Mouse (Mus musculus): ENCODE measurements at regions not wholly inside any gene's neighbourhood (a gene's known extent, or its start where the extent isn't known, plus 50 kb on each side); places are given as distances from the start of the nearest gene placed in this dataset.
A peak's percentile ranks its signal among the peaks of the same experiment; 100 is the strongest.

DNA sequence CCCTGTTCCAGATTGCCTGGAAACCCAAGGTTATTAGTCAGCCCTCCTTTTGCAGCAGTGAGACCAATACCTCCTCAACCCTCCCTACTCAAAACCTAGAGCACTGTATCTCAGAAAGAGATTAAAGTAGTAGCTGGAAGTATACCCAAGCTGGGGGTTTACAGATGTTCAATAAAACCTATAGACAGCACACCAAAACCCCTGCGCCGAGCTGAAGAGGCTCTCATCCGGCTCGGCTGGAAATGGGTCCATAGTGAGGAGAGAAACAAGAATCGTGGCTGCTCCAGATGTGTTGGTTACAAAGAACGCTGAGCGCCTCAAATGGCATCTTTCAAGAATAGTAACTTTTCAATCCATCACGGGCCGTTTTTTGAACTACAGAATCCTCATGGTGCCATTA is 273.7 kb downstream of the Rwdd3 start:
- DNase-seq, result no peak

DNA sequence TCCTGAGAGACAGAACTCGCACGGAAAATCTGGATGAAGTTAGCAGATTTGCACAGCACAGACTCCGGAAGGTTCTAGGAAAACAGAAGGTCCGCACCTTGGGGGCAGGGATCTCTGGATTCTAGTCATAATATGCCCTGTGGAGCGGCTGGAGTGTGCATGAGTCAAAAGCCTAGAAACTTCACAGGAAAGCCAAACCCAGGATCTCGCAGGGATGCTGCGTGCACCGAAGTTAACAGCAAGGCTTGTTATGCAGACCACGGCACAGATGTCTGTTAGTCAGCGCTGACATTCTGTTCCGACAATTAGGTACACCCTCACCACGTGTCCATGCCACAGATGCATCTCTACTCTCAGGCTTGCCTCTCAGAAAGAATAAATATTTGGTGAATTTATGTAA is 274.3 kb downstream of the Rwdd3 start:
- DNase-seq, result peak; percentile 68

DNA sequence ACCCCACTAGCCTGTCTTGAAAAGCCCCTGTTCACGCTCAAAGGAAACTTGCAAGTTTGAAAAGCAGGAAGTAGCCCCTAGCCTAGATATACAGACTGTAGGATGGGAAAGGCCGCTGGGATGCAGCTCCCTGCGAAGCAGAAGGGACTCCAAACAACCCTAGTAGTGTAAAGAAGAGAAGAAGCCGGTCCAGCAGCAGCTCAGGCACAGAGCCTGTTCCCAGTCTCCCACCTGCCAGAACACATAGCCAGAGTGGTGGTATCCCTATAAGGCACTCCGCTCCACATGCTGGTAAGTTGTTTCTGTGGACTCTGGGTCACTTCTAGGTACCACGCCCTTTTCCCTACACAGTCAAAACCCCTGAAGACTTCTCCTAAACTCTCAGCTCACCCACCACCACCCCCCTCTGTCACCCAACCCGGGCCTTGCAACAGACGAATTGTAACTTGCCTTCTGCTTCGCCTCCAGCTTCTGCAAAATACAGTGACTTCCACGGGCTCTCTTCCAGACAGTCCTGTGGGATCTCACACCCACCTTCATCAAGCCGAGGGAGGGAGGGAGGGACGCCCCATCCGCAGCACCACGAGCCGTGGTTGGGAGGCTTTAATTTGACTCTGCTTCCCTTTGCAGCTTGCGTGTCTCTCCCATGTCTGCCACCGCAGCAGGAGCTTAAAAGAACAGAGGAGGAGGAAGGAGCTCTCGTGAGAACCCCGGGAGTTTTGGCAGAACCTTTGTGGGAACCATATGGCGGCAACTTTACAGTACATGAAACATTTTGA is 285.2 kb downstream of the Rwdd3 start:
- DNase-seq, result peak; percentile 70

DNA sequence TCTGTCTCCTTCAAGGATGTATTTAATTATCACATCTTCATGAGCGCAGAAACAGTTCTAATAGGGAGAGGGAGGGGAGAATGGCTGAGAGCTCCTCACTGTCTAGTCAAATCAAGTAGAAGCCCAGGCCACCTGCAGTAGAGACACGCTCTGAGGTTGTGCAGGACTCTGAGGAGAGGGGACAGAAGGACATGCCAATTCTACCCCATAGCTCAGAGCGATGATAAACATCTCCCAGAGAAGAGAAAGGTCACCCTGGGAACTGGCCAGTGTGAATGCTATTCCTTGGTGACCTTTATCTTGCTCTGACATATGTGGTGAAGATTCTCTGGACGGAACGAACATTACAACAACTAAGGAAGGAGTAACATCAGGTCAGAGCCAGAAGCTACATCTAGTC is 286.1 kb downstream of the Rwdd3 start:
- DNase-seq, result no peak

DNA sequence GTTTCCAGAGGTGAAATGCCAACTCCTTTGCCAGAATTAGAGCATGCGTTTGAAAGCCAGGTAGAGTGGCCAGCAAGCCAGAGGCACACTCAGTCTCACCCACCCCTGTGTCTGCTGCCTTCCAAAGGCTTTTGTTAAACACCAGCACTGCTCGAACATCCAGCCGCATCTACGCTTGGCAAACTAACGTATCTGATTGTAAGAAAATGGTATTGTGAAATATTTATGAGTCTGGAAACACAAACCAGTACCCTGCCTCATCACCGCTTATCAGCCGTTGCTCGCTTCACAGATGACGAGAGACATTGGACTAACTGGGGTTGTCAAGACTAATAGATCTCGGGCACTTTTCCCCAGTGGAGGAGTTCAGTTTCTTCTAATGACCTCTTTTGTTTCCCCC is 287.3 kb downstream of the Rwdd3 start:
- no peak for DNase-seq

DNA sequence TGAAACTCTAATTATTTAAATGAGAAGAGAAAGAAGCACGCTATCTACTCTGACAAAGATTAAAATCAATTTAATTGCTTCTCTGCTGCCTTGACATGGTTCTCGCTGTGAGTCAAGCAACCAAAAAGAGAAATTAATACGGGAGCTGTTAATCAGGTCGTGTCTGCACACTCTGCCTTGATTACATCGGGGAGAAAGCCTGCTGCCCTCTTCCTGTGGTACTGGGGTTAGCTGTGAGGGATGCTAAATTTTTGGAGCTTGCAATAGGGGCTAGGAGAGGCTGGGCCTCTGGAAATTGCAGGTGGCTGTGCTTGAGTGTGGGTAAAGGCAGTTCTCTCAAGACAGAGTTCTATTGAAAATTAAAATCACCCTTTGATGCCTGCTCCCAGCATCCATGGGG is 287.8 kb downstream of the Rwdd3 start:
- no peak for DNase-seq

DNA sequence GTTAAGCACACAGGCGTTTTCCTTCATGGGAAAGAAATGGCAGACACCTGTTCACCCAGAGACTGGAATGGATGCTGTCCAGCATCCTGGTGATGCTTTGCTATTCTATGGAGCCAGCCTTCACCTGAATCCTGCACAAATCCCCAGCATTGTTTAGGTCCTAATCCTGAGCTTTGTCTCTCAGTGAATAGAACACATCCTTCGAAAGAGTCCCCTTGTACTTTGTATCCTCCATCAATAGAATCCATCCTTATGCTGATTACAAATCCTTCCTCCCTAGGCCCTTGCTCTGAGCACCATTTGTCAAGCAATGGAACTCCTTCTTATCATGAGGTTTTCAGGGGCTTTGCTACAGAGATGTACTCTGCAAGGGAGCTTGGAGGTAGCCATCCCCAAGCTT is 292.1 kb downstream of the Rwdd3 start:
- no peak for DNase-seq

DNA sequence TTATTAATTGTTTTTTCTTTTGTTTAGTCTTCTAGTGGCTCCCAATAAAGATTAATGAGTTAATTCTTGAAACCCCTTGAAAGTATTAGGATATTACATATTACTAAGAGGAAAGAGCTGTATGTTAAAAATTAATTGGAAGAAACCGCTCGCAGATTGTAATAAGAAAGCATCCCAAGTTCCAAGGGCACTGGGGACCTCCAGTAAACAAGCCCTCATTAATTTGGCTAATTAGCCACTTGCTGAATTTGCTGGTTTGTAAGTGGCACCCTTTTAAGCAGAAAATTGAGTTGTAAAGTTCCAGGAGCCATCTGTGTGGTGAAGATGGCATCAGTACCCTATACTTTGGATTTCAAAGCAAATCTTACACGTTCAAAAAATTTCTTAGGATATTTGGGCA is 295.8 kb downstream of the Rwdd3 start:
- no peak for DNase-seq

DNA sequence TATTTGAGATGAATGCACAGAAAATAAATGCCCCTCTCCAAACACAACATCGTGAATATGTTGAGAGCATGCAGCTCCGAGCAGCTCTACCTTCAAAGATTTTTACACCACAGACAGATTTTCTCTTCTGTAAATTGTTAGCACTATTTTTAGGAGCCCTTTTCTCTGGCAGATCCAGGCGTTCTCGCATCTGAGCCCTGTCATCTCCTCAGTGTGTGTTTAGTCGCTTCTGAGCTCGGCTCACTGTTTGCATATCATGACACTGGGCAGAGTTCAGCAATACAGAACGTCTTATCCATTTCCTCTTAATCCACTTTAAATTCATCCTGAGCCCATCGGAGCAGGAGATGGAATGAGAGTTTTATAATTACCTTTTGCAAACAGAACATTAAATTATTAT is 306.5 kb downstream of the Rwdd3 start:
- DNase-seq, result peak; percentile 16

DNA sequence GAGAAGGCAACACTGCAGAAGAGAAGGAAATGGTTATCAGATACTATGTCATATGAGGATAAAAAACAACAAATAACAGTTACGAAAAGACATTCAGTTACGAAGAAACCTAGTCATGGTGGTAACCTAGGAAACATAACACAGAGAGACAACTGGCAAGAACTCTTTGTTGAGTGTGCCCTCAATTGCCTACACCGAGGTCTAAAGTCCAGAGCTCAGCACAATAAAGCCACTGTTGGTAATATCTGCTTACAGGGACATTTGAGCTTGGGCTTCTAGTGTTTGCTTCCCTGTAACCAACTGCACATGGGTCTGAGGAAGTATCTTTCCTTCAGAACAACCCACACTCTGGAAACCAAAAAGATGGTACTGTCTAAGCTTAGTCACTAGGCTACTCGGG is 309.9 kb downstream of the Rwdd3 start:
- no peak for DNase-seq

DNA sequence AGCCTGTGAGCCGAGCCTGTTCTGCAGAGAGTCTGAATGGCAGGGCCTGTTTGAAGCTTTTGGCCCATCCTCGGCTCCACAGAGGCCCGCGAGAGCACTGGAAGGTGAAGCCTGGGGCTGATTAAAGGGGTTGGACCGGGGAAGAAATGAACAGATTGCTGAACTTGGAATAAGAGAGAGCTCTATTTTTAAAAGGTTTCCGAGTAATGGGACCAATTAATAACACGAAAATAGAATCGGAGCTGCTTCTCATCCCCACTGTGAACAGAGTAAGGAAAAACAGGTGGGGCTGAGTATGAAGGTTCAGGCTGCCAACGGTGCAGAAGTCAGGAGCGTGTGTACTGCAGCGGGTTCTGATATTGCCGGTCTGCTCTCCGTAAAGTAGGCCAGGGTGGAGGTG is 313.2 kb downstream of the Rwdd3 start:
- peak; percentile 12 for DNase-seq

DNA sequence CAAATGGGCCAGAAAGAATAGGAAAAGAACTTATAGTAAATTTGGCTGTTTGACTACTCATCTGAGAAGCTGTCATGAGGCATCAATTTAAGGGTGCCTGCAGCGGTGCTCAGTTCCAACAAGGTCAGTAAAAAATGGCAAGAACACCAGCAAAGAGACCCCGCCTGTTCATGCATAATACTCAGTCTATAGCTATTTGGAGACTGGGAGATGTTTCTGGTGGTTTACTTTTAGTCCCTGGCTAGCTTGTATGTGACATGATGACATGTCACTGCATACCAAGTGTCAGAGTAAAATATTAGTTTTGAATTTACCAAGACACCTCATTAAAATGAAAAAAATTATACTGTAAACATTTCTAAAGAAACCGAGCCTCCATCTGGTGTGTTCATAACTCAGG is 317.2 kb downstream of the Rwdd3 start:
- DNase-seq, result no peak

DNA sequence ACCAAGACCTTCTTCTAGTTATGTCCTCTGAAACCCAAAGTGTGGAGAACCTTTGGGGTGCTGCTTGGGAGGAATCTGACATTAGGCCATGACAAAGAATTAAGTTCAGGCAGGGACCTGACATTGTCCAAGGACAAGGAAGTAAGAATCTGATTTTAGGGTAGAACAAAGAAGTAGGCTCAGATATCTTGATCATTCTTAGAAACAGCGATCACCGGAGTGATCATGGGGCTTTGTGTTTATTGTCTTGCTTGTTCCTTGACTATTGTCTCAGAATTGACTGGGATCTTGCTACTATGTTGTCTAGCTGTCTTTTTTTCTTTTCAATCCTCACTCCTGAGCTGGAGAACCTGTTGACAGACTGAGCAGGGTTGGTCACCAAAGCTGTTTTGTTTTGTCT is 327.9 kb downstream of the Rwdd3 start:
- no peak for DNase-seq

DNA sequence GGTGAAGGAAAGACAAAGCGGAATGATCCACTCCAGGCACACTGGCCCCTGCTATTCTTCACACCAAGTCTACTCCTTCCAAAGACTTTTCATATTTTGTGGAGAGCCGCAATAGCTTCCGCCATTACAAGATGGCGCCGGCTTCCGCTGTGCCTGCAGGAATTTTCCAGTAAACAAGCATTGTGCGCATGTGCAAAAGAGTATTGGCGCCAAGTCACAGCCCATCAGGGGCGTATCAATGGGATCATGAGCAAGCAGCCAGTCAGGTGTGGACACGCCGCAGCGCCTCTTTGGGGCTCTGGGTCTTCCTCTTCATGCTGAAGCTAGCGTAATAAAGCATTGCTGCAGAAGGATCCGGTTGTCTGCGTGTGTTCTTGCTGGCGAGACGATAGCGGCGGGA is 348.0 kb downstream of the Rwdd3 start:
- no peak for DNase-seq

DNA sequence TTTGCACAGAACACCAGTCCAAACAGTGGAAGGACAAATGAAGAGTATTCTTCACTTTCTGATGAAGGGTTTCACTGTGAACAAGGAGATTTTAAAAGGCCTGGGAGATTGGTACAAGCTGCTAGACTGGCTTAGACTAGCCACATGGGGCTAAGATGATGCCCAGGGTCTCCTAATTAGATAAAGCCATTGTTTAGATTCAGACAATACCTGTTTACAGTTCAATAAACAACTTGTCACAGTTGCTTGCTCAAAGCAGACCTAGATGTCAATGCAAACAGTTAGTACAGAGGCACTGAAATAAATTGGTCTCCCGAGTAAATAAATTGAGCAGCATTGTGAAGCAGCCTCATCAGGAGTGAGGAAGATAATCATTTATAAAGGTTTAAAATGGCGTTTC is 359.6 kb downstream of the Rwdd3 start:
- no peak for DNase-seq

DNA sequence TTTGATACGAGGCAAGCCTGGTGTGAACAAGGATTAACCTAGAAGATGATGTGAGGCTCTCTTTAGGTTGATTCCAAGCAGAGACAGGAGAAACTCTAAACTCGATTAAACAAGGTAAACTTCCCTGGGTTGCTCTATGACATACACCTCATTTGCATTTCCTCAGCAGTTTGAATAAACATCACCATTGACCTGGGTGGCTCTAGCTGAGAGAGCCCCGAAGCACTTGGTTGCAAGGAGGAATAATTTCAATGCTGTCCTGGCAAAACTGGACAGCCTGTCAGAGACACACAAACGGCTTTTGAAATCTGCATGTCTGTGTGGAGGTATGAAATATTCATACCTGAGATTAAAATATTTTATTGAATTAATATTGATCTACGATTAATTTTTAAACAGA is 361.0 kb downstream of the Rwdd3 start:
- no peak for DNase-seq

DNA sequence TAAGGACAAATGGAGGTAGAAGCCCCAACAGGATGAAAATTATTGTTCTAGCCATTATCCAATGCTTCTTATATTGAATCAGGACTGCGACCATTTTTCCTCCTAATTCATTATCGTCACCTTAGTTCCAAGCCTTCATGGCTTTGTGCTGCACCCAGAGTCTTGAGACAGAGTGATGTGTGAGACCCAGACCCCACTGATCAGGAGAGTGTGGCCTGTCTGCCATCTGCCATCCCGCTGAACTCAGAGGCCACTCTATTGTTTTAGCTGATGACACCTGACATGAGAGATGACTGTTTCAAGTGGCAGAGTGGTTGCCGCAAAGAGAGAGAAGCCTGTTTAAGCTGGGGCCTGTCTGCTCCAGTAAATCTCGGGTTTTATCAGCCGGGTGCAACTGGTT is 361.4 kb downstream of the Rwdd3 start:
- no peak for DNase-seq

DNA sequence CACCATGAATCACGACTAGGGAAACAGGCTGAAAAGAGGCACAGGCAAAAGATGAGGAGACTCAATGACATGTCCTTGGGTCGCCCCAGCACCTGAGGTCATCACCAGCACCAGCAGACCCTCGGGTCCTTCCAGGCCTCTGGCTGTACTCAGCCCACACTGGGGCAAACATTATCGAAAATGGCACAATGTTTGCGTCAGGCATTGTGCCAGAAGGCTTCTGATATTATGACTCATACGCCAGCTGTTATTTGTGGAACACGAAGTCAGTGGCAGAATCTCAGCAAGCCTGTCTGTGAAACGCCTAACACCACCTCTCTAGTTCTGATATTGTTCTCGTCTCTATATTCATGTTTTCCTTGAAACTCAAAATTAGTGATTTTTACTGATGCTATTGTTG is 384.8 kb downstream of the Rwdd3 start:
- DNase-seq, result peak; percentile 80

DNA sequence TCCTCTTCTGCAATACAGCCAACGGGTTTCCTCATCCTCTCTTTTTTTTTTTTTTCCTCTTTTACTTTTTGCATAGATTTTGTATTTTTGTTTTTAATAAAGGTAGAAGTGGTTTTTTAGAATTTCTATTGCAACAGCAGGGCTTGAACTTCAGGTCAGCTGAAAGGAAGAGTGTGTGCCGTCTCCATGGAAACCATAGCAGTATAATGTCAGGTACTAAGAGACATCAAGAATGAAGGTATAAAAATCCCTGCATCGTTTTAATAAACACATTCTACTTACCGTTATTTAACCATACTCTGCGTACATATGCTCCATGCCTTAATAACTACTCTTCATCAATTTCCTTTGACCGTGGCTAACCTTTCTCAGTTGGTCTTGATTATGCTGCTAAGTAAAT is 390.0 kb downstream of the Rwdd3 start:
- no peak for DNase-seq

DNA sequence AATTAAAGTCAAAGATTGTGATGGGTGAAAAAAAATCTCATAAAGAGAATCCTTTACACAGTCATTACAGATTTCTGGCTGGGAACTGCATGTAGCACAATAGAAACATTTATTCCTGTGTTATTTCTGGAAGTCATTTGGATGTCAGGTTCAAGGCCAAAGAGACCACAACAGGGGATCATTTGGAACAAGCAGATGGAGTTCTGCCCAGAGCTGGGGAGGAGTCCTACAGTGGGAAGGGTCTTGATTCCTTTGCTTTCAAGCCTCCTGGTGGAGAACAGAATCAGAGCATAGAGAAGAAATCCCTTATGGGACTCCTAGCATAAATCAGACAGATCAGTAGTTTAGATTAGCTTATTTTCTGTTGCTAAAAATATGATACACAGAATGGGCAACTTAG is 392.4 kb downstream of the Rwdd3 start:
- no peak for DNase-seq

DNA sequence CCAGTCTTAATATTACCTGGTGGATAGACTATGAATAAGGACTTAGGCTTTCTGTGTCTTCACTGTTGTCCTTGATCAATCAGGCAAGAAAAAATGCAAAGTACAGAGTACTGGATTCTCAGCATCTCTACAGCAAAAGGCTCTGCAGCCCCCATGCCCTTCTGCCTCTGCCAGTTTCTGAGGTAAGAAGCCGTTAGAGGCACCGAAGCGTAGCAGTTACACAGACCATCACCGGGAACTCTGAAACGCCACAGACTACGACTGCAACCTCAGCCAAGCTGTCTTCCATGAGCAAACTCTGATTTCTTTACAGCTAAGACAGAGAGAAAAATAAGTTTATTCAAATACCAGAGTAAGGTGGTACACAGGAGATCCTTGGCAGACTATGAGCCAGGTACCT is 396.5 kb downstream of the Rwdd3 start:
- DNase-seq, result no peak

DNA sequence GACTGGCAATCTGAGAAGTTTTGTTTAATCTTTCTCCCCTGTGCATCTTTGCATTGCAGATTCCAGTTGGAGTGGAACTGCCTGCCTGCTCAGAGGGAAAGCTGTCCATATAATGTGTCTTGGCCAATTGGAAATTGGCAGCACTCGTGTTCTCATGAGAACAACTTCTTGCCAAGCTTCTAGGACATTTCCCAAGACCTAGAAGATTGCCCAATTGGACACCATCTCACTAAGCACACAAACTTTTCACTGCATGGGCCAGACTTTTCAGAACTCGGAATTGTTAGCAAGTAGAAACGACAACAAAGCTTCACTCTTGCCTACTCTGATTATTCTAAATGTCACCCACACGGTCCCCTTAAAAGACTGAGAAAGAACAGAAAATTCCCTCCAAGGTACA is 409.8 kb downstream of the Rwdd3 start:
- no peak for DNase-seq

DNA sequence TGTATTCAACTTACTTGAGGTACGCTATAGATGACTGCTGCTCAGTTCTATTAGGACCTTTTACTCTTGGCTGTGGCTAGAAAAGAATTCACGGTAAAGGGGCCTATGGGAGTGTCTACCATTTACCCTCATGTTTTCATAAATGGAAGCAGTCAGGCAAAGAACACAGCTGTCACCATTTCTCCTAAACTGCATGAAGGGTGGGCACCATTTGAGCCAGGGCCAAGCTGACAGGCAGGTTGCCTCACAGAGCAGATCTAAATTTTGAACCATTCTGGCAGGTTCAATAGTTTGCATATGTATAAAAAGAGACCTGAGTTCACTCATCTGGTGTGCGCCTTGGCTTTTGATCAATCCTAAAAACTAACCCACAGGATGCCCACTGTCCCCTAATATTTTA is 410.3 kb downstream of the Rwdd3 start:
- no peak for DNase-seq

DNA sequence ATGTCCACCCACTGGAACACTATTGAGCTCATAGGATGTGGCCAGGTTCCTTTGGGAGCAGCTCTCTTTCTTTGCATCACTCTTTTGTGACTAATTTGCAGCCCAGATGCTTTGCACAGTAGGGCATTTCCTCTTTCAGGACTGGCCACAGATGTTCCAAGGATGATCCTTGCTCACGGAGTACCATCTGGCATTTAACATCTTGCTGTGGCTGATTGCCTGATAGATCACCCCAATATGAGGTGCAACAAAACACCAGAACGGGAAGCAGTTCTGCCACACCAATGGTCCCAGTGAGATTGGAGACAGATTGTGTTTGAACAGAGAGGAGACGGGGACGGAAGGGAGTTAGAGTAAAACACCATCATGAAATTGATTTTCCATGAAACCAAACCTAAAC is 423.0 kb downstream of the Rwdd3 start:
- no peak for DNase-seq

DNA sequence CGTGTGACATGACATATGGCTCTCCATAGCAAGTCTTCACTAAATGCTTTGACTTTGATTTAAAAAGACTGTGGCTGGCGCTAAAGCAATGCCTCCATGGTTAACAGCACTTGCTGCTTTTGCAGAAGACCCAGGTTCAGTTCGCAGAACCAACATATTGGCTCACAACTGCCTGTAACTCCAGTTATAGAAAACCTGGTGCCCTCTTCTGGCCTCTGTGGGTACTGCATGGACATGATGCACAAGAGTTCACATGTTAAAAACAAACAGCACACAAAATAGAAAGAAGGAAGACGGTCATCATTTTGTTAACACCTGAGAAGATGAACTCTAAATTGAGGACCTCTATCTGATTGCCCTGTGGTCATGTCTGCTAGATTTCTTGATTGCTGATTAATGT is 423.8 kb downstream of the Rwdd3 start:
- DNase-seq, result no peak

DNA sequence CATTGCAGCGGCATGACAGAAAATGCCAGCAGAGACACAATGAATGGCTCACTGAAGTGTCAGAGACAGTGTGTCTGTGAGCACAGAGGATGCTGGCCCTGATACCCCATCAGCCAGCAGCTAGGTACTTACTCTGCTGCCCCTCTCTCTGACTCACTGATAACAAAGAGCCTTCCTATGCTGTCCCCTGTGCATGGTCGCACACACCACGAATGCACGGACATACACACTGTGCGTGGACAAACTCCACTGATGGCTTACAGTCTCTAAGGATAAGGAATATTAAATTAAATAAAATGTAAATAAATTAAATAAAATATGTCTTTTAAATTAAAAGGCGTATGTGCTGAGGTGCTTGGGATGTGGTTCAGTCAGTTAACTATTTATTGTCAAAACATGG is 438.2 kb downstream of the Rwdd3 start:
- no peak for DNase-seq
